Mouse (Mus musculus): Measurements from ENCODE around the gene Slc52a3.

DNA sequence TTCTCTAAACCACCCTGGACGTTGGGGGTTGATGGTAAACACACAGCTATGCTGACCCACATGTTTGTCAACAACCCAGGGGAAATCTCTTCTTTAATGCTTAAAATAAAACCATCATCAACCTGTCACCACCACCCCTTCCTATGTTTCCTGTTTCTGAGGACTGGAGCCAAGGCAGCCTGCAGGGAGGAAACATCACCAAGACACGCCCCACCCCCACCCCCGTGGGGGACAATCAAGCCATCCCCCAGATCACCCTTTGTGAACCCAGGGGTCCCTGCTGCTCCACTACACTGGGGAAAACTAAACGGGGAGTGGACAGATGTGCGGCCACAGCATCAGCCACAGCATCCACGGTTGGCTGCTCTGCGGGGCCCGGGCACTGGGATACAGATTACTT, 27.9 kb upstream of the Slc52a3 start:
- TF ChIP-seq POLR2A (IDR thresholded peaks at IDR 0.05; ENCODE audit: low read depth, low read length) (no peak), CTCF (IDR thresholded peaks at IDR 0.05; ENCODE audit: extremely low read depth, insufficient read length, insufficient replicate concordance, low read depth, low read length) (no peak)
